Mouse (Mus musculus): Measurements from ENCODE around the gene Tmem235. TPM values are rescaled to one million over a fixed set of nuclear protein-coding genes. Genes with fewer than 3 reads are reported as not detected.
A peak's percentile ranks its signal among the peaks of the same experiment; 100 is the strongest.

Tmem235 gene
- polyA plus RNA-seq, 1 experiment, result not detected

DNA sequence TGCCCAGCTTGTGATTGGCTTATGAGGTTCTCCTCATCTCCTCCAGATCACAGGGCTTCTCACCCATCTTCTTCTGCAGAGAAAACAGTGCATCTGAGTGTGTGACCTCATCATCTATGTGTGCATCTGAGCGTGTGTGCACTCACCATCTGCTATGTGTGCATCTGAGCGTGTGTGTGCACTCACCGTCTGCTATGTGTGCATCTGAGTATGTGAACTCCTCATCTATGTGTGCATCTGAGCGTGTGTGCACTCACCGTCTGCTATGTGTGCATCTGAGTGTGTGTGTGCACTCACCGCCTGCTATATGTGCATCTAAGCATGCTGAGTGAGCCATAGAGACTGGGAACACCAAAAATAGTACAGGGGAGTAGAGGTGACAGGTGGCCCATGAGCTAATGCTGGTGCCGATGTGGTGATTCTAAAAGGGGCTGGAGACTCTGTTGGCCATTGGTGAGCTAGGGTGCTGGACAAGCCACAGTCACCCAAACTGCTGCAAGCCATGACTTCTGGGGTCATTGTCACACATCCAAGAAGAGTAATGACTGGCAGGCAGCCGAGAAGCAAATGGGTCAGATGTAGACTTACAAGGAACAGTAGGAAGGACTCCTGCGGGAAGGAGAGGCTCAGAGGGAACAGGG, 19.9 kb downstream of the Tmem235 start:
- no peak for TF ChIP-seq POLR2A (IDR thresholded peaks at IDR 0.05; ENCODE audit: insufficient read depth, low read length)
- TF ChIP-seq CTCF (IDR thresholded peaks at IDR 0.05; ENCODE audit: low read depth, low read length), result no peak
- TF ChIP-seq EP300 (IDR thresholded peaks at IDR 0.05; ENCODE audit: insufficient read depth, low read depth, low read length), result no peak
- Histone ChIP-seq H3K36me3 (ENCODE audit: control insufficient read depth, insufficient read depth, low read length, poor library complexity, severe bottlenecking) (no peaks in the 10 kb centered on the region), H3K27me3 (ENCODE audit: control insufficient read depth, insufficient read depth, low read length, poor library complexity, severe bottlenecking) (no peaks in the 10 kb centered on the region), H3K4me1 (ENCODE audit: control insufficient read depth, insufficient read depth, low read length) (peaks cover 9% of the 10 kb centered on the region), H3K9ac (ENCODE audit: low read depth, poor library complexity, severe bottlenecking) (no peak overlapping the region), H3K9me3 (replicated peaks; ENCODE audit: control insufficient read depth, insufficient read depth, low read length, poor library complexity, severe bottlenecking) (no peaks in the 10 kb centered on the region), H3K4me3 (ENCODE audit: low read depth, low read length) (no peak overlapping the region), H3K27ac (ENCODE audit: insufficient read depth, low read length) (no peak overlapping the region)

GRCm38 (mm10) chr11:117880977-117881358, 20.4 kb downstream of the Tmem235 start:
- Histone ChIP-seq H3K9me3 (replicated peaks; ENCODE audit: control insufficient read depth, insufficient read depth, low read length, poor library complexity, severe bottlenecking) (no peaks in the 10 kb centered on the region), H3K27me3 (ENCODE audit: control insufficient read depth, insufficient read depth, low read length, poor library complexity, severe bottlenecking) (no peaks in the 10 kb centered on the region), H3K27ac (ENCODE audit: insufficient read depth, low read length) (no peak overlapping the region), H3K4me1 (ENCODE audit: control insufficient read depth, insufficient read depth, low read length) (peaks cover 9% of the 10 kb centered on the region), H3K4me3 (ENCODE audit: low read depth, low read length) (no peak overlapping the region), H3K9ac (ENCODE audit: low read depth, poor library complexity, severe bottlenecking) (no peak overlapping the region), H3K36me3 (ENCODE audit: control insufficient read depth, insufficient read depth, low read length, poor library complexity, severe bottlenecking) (no peaks in the 10 kb centered on the region)
- TF ChIP-seq CTCF (IDR thresholded peaks at IDR 0.05; ENCODE audit: low read depth, low read length) (no peak), POLR2A (IDR thresholded peaks at IDR 0.05; ENCODE audit: insufficient read depth, low read length) (no peak), EP300 (IDR thresholded peaks at IDR 0.05; ENCODE audit: insufficient read depth, low read depth, low read length) (no peak)

DNA sequence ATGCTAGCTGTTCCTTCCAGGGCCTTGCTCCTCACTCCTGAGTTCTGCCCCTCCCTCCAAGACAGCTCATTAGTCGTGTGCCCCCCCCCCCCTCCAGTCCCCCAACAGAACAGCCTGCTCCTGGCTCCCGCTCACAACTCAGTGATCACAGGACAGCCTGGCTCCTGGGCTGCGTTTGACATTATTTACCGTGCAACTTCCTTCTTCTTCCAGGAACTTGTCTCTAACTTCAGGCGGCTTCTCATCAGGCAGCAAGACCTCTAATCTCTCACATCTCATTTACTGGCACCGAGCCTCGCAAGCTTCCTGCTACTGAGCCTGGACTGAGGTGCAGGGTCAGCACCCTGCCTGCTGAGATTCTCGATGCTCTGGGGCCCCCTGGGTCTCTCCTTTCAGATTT, 21.2 kb downstream of the Tmem235 start:
- no peak overlapping the region for H3K9ac ChIP-seq (ENCODE audit: low read depth, poor library complexity, severe bottlenecking)
- H3K27me3 ChIP-seq (ENCODE audit: control insufficient read depth, insufficient read depth, low read length, poor library complexity, severe bottlenecking), result no peaks in the 10 kb centered on the region
- H3K27ac ChIP-seq (ENCODE audit: insufficient read depth, low read length), result no peak overlapping the region
- no peak overlapping the region for H3K4me3 ChIP-seq (ENCODE audit: low read depth, low read length)
- no peak for TF ChIP-seq EP300 (IDR thresholded peaks at IDR 0.05; ENCODE audit: insufficient read depth, low read depth, low read length)
- no peak for TF ChIP-seq CTCF (IDR thresholded peaks at IDR 0.05; ENCODE audit: low read depth, low read length)
- TF ChIP-seq POLR2A (IDR thresholded peaks at IDR 0.05; ENCODE audit: insufficient read depth, low read length), result no peak
- H3K9me3 ChIP-seq (replicated peaks; ENCODE audit: control insufficient read depth, insufficient read depth, low read length, poor library complexity, severe bottlenecking), result no peaks in the 10 kb centered on the region
- no peaks in the 10 kb centered on the region for H3K36me3 ChIP-seq (ENCODE audit: control insufficient read depth, insufficient read depth, low read length, poor library complexity, severe bottlenecking)
- H3K4me1 ChIP-seq (ENCODE audit: control insufficient read depth, insufficient read depth, low read length), result peaks cover 11% of the 10 kb centered on the region

- H3K27me3 ChIP-seq (ENCODE audit: control insufficient read depth, insufficient read depth, low read length, poor library complexity, severe bottlenecking), result no peaks in the 10 kb centered on the region
- no peak overlapping the region for H3K4me3 ChIP-seq (ENCODE audit: low read depth, low read length)
- no peaks in the 10 kb centered on the region for H3K9me3 ChIP-seq (replicated peaks; ENCODE audit: control insufficient read depth, insufficient read depth, low read length, poor library complexity, severe bottlenecking)
- H3K9ac ChIP-seq (ENCODE audit: low read depth, poor library complexity, severe bottlenecking), result no peak overlapping the region
- H3K36me3 ChIP-seq (ENCODE audit: control insufficient read depth, insufficient read depth, low read length, poor library complexity, severe bottlenecking), result no peaks in the 10 kb centered on the region
- no peak overlapping the region for H3K27ac ChIP-seq (ENCODE audit: insufficient read depth, low read length)
- no peak for TF ChIP-seq POLR2A (IDR thresholded peaks at IDR 0.05; ENCODE audit: insufficient read depth, low read length)
- no peak for TF ChIP-seq EP300 (IDR thresholded peaks at IDR 0.05; ENCODE audit: insufficient read depth, low read depth, low read length)
- TF ChIP-seq CTCF (IDR thresholded peaks at IDR 0.05; ENCODE audit: low read depth, low read length), result no peak
- H3K4me1 ChIP-seq (ENCODE audit: control insufficient read depth, insufficient read depth, low read length), result peaks cover 11% of the 10 kb centered on the region
Measured at GRCm38 (mm10) chr11:117882208-117882607, 21.7 kb downstream of the Tmem235 start.

GRCm38 (mm10) chr11:117886000-117886399, 25.4 kb downstream of the Tmem235 start:
- H3K9me3 ChIP-seq (replicated peaks; ENCODE audit: control insufficient read depth, insufficient read depth, low read length, poor library complexity, severe bottlenecking), result no peaks in the 10 kb centered on the region
- H3K9ac ChIP-seq (ENCODE audit: low read depth, poor library complexity, severe bottlenecking), result no peak overlapping the region
- no peak overlapping the region for H3K4me3 ChIP-seq (ENCODE audit: low read depth, low read length)
- H3K36me3 ChIP-seq (ENCODE audit: control insufficient read depth, insufficient read depth, low read length, poor library complexity, severe bottlenecking), result no peaks in the 10 kb centered on the region
- H3K27me3 ChIP-seq (ENCODE audit: control insufficient read depth, insufficient read depth, low read length, poor library complexity, severe bottlenecking), result no peaks in the 10 kb centered on the region
- peaks cover 8% of the 10 kb centered on the region for H3K4me1 ChIP-seq (ENCODE audit: control insufficient read depth, insufficient read depth, low read length)
- H3K27ac ChIP-seq (ENCODE audit: insufficient read depth, low read length), result no peak overlapping the region
- TF ChIP-seq CTCF (IDR thresholded peaks at IDR 0.05; ENCODE audit: low read depth, low read length) (no peak), EP300 (IDR thresholded peaks at IDR 0.05; ENCODE audit: insufficient read depth, low read depth, low read length) (no peak)

DNA sequence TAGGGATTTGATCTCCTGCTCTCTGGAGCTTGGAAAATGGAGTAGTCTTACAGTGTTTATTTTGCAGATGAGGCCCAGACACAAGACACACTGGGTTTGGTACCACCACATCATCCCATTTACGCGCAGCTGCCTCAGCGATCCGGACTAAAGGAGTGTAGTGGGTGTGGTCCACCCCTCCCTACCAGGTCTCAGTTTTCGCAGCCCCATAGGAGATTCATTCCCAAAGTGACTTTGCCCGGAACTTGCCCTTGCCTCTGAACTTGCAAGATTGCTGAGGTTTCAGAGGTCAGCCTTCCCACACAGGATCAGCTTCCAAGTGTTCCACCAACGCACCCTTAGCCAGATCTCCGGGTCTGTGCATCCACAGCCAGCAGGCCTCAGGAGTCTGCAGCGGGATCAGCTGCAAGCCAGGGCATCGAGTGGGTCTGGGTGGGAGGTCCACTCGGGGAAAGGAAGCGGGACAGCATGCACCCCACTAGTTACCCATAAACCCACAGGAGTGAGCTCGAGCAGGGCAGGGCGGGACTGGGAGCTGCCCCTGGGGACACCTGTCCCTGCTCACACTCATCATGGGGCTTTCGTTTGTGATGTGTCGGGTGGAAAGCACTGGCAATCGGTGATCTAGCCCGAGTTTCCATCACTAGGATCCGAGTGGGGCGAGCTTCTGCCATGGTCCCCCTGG, 27.8 kb downstream of the Tmem235 start:
- no peaks in the 10 kb centered on the region for H3K36me3 ChIP-seq (ENCODE audit: control insufficient read depth, insufficient read depth, low read length, poor library complexity, severe bottlenecking)
- no peaks in the 10 kb centered on the region for H3K9me3 ChIP-seq (replicated peaks; ENCODE audit: control insufficient read depth, insufficient read depth, low read length, poor library complexity, severe bottlenecking)
- H3K9ac ChIP-seq (ENCODE audit: low read depth, poor library complexity, severe bottlenecking), result peak overlapping the region; percentile 37
- TF ChIP-seq EP300 (IDR thresholded peaks at IDR 0.05; ENCODE audit: insufficient read depth, low read depth, low read length) (peak; percentile 96), POLR2A (IDR thresholded peaks at IDR 0.05; ENCODE audit: insufficient read depth, low read length) (no peak)
- H3K27me3 ChIP-seq (ENCODE audit: control insufficient read depth, insufficient read depth, low read length, poor library complexity, severe bottlenecking), result no peaks in the 10 kb centered on the region
- peak overlapping the region; percentile 81 for H3K27ac ChIP-seq (ENCODE audit: insufficient read depth, low read length)
- peaks cover 8% of the 10 kb centered on the region for H3K4me1 ChIP-seq (ENCODE audit: control insufficient read depth, insufficient read depth, low read length)
- H3K4me3 ChIP-seq (ENCODE audit: low read depth, low read length), result peak overlapping the region; percentile 19

All from ES-Bruce4 (cell line).